Mouse (Mus musculus): ENCODE measurements around the gene Mad1l1. TPM values are rescaled to one million over a fixed set of nuclear protein-coding genes. Genes with fewer than 3 reads are reported as not detected.

The Mad1l1 gene
- 19.6 and 20.8 TPM in 2 replicates for polyA plus RNA-seq (2015; fragmentation: Nextera tagmentation; extraction: Ambion mirVana)

GRCm38 (mm10) chr5:140321042-140321755 is at the start of gene Mad1l1, which contains the start of gene Nudt1:
Gene Mad1l1 (minus strand): TSS chr5:140321552.
Gene Nudt1 (plus strand): TSS chr5:140321656.

DNA sequence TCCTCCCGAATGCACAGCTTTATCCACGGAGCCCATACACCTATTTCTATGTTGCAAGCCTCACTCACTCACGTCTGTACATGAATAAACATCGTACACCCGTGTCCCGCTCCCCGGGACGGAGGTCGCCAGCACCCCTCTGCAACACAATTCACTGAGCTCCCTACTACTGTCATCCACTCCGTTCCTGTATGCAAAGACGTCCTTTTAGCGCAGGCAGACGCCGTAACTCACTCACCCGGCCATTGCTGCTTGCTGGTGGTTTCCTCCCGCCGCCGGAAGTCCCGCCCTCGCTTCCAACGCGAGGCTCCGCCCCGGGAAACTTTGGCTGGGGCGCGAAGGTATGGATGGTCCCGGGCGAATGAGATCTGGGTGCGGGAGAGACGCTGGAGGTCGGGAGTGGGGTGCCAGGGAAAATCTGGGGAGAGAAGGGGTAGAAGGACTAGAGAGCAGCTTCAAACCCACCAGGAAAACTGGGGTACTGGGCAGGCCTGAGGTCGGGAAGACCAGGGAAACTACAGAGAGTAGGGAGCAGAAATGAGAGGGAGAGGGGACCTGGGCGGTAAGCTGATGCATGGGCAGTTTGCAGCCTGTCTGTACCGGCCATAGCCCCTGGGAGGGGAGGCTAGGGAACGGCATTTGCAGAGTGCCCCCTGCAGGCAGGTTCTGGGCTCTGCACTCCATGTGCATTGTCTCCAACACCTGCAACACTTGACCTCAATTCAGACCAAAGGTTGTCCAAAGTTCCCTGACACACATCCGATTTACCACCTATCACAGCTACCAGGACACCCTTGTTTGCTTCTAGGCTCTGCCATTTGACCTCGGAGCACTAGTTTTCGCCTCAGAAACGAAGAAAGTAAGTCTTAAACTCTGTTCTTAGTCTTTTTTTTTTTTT is 10.5 kb upstream of the Mad1l1 start, which contains the start of gene Mrm2:
Mrm2 (minus strand) TSS at position 284 of the 898 bp plus-strand sequence.

Other genes with a start within 250 kb of the Mad1l1 start
- 30.8 and 32.4 TPM in 2 replicates for gene Nudt1, start 104 bp upstream of the Mad1l1 start, polyA plus RNA-seq (2015; fragmentation: Nextera tagmentation; extraction: Ambion mirVana)
- gene Mrm2, start 10.3 kb upstream of the Mad1l1 start, polyA plus RNA-seq (2015; fragmentation: Nextera tagmentation; extraction: Ambion mirVana) = 10.1 and 11.0 TPM in 2 replicates
- 9.1 and 10.0 TPM in 2 replicates for gene Snx8, start 67.7 kb upstream of the Mad1l1 start, polyA plus RNA-seq (2015; fragmentation: Nextera tagmentation; extraction: Ambion mirVana)
- gene Eif3b, start 97.8 kb upstream of the Mad1l1 start, polyA plus RNA-seq (2015; fragmentation: Nextera tagmentation; extraction: Ambion mirVana) = 66.4 and 73.4 TPM in 2 replicates
- not detected in 2 replicates for gene Gm4869, start 124.1 kb upstream of the Mad1l1 start, polyA plus RNA-seq (2015; fragmentation: Nextera tagmentation; extraction: Ambion mirVana)
- gene Chst12, start 184.0 kb upstream of the Mad1l1 start, polyA plus RNA-seq (2015; fragmentation: Nextera tagmentation; extraction: Ambion mirVana) = 14.2 and 19.5 TPM in 2 replicates
- 0.42 TPM in 1 of 2 replicates, not detected in the other for gene Grifin, start 243.5 kb upstream of the Mad1l1 start, polyA plus RNA-seq (2015; fragmentation: Nextera tagmentation; extraction: Ambion mirVana)